Mouse (Mus musculus) cerebellum, postnatal 25 days (tissue): ENCODE results near the gene Gm10282.

Experiments
- DNase-seq, 2 experiments: peaks; one replicate each; pipeline ENCODE4 v3.0.0; 2021; ENCODE audit warnings: mixed read lengths in 2 of 2

Gm10282 gene

DNA sequence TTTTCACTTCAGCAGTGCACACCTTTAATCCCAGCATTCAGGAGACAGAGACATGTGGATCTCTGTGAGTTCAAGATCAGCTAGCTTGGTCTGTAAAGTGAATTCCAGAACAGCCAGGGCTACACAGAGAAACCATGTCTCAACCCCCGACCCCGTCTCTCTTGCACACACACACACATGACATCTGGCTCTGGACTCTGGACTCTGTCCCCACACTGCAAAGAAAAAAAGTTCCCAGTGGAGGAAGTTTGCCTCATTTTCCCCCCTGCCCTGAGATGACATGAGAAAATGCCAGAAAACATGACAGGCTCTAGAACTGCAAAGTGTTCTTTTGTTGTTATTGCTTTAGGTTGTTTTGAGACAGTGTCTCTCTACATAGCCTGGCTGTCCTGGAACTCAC lies 45.2 kb downstream of the Gm10282 start:
- DNase-seq: no peak

- DNase-seq: no peak
These were observed 47.2 kb downstream of the Gm10282 start for GRCm38 (mm10) chr8:72257902-72258238.

DNA sequence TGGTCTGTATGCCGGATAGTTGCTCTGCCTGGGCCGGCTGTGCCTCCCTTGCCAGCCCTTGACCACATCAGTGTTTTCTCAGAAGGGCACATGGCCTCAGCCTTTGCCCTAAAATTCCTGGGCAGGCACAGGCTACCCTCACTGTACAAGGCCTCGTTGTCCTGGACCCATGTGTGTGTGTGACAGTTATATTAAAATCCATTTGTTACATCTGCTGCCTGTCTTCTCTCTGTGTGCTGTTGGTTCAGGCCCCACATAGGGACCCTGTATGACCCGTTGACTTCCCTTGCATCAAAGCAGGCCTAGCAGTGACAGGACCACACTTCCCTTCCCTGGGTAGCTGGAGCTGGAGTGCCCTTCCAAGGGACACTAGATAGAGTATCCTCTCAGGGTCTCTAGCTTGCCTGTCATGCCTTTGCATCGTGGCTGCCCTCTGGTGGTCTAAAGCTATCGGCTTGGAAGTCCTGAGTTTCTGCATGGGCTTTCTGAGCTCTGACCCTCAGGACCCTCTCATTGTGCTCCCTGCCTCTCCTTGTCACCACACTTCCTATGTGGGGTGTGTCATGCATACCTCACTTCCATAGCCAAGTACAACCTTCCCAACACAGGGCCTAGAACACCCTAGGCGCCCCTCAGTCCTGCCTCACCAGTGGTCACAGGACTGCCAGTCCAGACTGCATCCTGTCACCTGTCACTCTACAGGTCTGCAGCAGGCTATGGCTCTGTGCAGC lies 47.7 kb downstream of the Gm10282 start:
- DNase-seq: peak in 1 of 2 experiments; percentile 31
